Comparison of ENCODE assay signal across 9 mouse cellular contexts in the genomic region with DNA sequence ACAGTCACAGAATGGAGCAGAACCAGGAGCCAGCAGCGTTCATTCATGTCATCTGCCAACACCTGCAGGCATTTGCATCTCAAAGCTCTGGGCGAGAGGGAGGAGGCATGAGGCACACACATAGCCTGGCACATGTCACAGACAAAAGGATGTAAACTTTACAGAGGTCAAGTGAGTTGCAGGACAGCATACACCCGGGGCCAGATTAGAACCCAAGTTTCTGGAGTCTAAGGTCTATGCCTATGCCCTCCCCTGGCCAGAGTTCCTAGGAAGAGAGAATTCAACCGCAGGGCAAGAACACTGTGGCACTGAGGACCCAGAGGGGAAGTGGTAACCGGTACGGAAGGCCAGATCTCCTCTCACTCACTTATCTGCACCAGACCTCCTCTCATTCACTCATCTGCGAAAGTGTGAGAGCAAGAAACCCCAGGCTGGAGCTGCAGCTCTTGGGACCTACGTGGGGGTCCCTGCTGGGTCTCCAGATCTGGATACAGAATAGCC. TPM values are rescaled to one million over a fixed set of nuclear protein-coding genes. Genes with fewer than 3 reads are reported as not detected.
DNase-seq lines count a peak whose midpoint lies in the region; ATAC-seq and TF ChIP-seq lines count a peak whose summit lies in the region.
"Had no signal": no experiment of that assay in that cellular context is flagged by ENCODE, and none has a peak within 500 bp of the region (broad histone marks: within the 10 kb centered on the region; RNA-seq: fewer than 3 reads in every experiment).

A gene (plus strand): TSS at position 324 of the 501 bp plus-strand sequence.

- H3K27me3 ChIP-seq in thymus, adult 2 months (ENCODE audit: control insufficient read depth, insufficient read depth, low read length): no peaks in the 10 kb centered on the region
- no peaks in the 10 kb centered on the region for H3K27me3 ChIP-seq in hindbrain, embryonic 14.5 days (ENCODE audit: control insufficient read depth, insufficient read depth, low read length)
- H3K27me3 ChIP-seq: limb, embryonic 15.5 days had no signal

- peaks cover 35% of the 10 kb centered on the region for H3K4me1 ChIP-seq in thymus, adult 2 months (replicated peaks; ENCODE audit: control insufficient read depth, insufficient read depth, low read length)
- no peaks in the 10 kb centered on the region for H3K4me1 ChIP-seq in hindbrain, embryonic 14.5 days (replicated peaks; ENCODE audit: control insufficient read depth, insufficient read depth, low read length)

- H3K4me3 ChIP-seq in thymus, adult 2 months (ENCODE audit: control insufficient read depth, insufficient read depth, low read length): peak within 1 kb of the TSS; percentile 49
- H3K4me3 ChIP-seq in hindbrain, embryonic 14.5 days (replicated peaks; ENCODE audit: low read length): no peak within 1 kb of the TSS
- H3K4me3 ChIP-seq: limb, embryonic 15.5 days had no signal

- H3K27ac ChIP-seq in thymus, adult 2 months (ENCODE audit: control insufficient read depth, insufficient read depth, low read length): peak within 1 kb of the TSS; percentile 90
- H3K27ac ChIP-seq in hindbrain, embryonic 14.5 days: no peak within 1 kb of the TSS
- H3K27ac ChIP-seq: limb, embryonic 15.5 days had no signal

- no peak within 1 kb of the TSS for H3K9ac ChIP-seq in hindbrain, embryonic 14.5 days
- H3K9ac ChIP-seq: limb, embryonic 15.5 days had no signal

- no peak for TF ChIP-seq CTCF in thymus, adult 2 months (IDR thresholded peaks at IDR 0.05; ENCODE audit: borderline replicate concordance, control insufficient read depth, extremely low read depth, insufficient read depth, low read length, poor library complexity)

- WGBS in thymus, adult 2 months: 2% methylated on average over 8 of the region's 8 CpGs
- WGBS in hindbrain, embryonic 14.5 days: 53% methylated on average over 8 of the region's 8 CpGs

- no peak within 1 kb of the TSS for H3K4me2 ChIP-seq in hindbrain, embryonic 14.5 days (replicated peaks)
- H3K4me2 ChIP-seq: limb, embryonic 15.5 days had no signal

- no peaks in the 10 kb centered on the region for H3K36me3 ChIP-seq in thymus, adult 2 months (ENCODE audit: control insufficient read depth, insufficient read depth, low read length)
- H3K36me3 ChIP-seq in hindbrain, embryonic 14.5 days (replicated peaks; ENCODE audit: control insufficient read depth, insufficient read depth): no peaks in the 10 kb centered on the region
- H3K36me3 ChIP-seq: limb, embryonic 15.5 days had no signal

- peak; percentile 63 for DNase-seq in thymus, adult 2 months
- no peak for DNase-seq in thymus, adult 18-20 months
- no peak for DNase-seq in retina, postnatal 1 day
- DNase-seq in layer of hippocampus, adult 18-20 months (ENCODE audit: low spot score in 2 of 2): no peak
- no peak for DNase-seq in hindbrain, embryonic 14.5 days (ENCODE audit: low spot score)
- DNase-seq: heart, postnatal 4 days had no signal

- no peaks in the 10 kb centered on the region for H3K9me3 ChIP-seq in hindbrain, embryonic 14.5 days (ENCODE audit: control insufficient read depth, low read length)
- H3K9me3 ChIP-seq: limb, embryonic 15.5 days had no signal

- 0 out of 2 replicates have a peak, but pooled peaks have one; percentile 7 for ATAC-seq in erythroblast, adult 5-6 weeks (replicated peaks; ENCODE audit: low FRiP score, poor library complexity, severe bottlenecking)
- ATAC-seq in megakaryocyte-erythroid progenitor cell, adult 5-6 weeks (replicated peaks; ENCODE audit: low FRiP score, low TSS enrichment, poor library complexity, severe bottlenecking): peak; percentile 27; the same call in 1 of the 2 replicates
- no peak for ATAC-seq in hindbrain, embryonic 14.5 days (ENCODE audit: low FRiP score)

- no peak for TF ChIP-seq POLR2A in thymus, adult 2 months (IDR thresholded peaks at IDR 0.05; ENCODE audit: control insufficient read depth, extremely low read depth, insufficient read depth, low read length, poor library complexity)

RNA-seq across cellular contexts. Expression of the gene that starts here (rescaled TPM):
- polyA plus RNA-seq in thymus, adult 2 months (2012; rRNA removed): 9.3 and 9.5 TPM in 2 replicates
- 2.9 and 5.2 TPM in 2 replicates for total RNA-seq in erythroblast, adult 5-6 weeks (2015; ENCODE audit: low replicate concordance)
- 3.6 and 4.1 TPM in 2 replicates for total RNA-seq in erythroblast, adult 5-6 weeks (2017; ENCODE audit: low replicate concordance)
- 19.4 and 24.3 TPM in 2 replicates for total RNA-seq in megakaryocyte-erythroid progenitor cell, adult 5-6 weeks (2014; fragmentation: Nextera tagmentation)
- total RNA-seq in megakaryocyte-erythroid progenitor cell, adult 5-6 weeks (2017): 19.4 and 20.1 TPM in 2 replicates
- total RNA-seq in layer of hippocampus, adult 18-20 months (2021): under 1 TPM in 1 of 2 experiments, not detected in 1; 0.08 TPM
- 0.13 and 0.17 TPM in 2 replicates for polyA plus RNA-seq in hindbrain, embryonic 14.5 days (2014; fragmentation: Nextera tagmentation; extraction: Ambion mirVana)
